Mouse (Mus musculus) MEL (cell line): ENCODE measurements around the gene Gm34653.

ENCODE experiments used
- POLR2A ChIP-seq, 2 experiments: IDR thresholded peaks; 2 replicates each; pipeline ENCODE4 v1.6.1; 2011 to 2012; ENCODE audit warnings: low read length in 2 of 2, mild to moderate bottlenecking in 2 of 2, control low read depth in 1 of 2, improper control_type of control experiment in 1 of 2, low read depth in 1 of 2, moderate library complexity in 1 of 2; ENCODE audit not compliant: control insufficient read depth in 1 of 2, insufficient read depth in 1 of 2, poor library complexity in 1 of 2
- SMC3 ChIP-seq: IDR thresholded peaks from 2 replicates; pipeline ENCODE4 v1.6.1; 2011; ENCODE audit warnings: low read depth, low read length, improper control_type of control experiment

DNA sequence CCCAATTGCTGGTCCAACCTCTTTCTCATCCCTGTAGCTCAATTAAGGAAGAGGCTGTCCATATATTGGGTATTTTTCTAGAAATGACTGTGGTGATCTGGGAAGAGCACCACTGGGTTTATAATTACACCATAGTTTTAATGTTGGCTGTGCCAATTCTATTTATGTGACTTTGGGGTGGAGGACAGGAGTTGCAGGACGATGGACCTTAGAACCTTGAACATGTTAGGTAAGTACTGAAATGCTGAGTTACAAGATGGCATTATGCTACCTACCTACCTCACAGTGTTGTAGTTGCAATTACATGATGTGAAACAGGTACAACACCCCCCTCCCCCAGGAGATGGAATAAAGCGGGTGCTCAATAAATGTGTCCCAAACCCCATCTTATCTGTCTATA is 50.0 kb downstream of the Gm34653 start:
- no peak for TF ChIP-seq POLR2A (IDR thresholded peaks at IDR 0.05; ENCODE audit: control insufficient read depth in 1 of 2, insufficient read depth in 1 of 2, low read depth in 1 of 2, low read length in 2 of 2, poor library complexity in 1 of 2)
- TF ChIP-seq SMC3 = no peak
